Mouse (Mus musculus): ENCODE data around the gene Tomm20.

GRCm38 (mm10) chr8:126907374-126907773, 38.3 kb downstream of the Tomm20 start:
- TF ChIP-seq CTCF (IDR thresholded peaks at IDR 0.05; ENCODE audit: low read depth, low read length) (no peak), POLR2A (IDR thresholded peaks at IDR 0.05; ENCODE audit: insufficient read depth, low read length) (no peak)

All from ES-Bruce4 (cell line).